Mouse (Mus musculus) lung, postnatal 0 days (tissue): Measurements from ENCODE around the gene Cabcoco1.

Experiments
- CTCF ChIP-seq: IDR thresholded peaks from 2 replicates; pipeline ENCODE4 v1.5.1; 2016; ENCODE audit warnings: antibody characterized with exemption, mild to moderate bottlenecking
- EP300 ChIP-seq: IDR thresholded peaks from 2 replicates; pipeline ENCODE4 v1.6.1; 2016; ENCODE audit warnings: antibody characterized with exemption, mild to moderate bottlenecking, control low read depth

DNA sequence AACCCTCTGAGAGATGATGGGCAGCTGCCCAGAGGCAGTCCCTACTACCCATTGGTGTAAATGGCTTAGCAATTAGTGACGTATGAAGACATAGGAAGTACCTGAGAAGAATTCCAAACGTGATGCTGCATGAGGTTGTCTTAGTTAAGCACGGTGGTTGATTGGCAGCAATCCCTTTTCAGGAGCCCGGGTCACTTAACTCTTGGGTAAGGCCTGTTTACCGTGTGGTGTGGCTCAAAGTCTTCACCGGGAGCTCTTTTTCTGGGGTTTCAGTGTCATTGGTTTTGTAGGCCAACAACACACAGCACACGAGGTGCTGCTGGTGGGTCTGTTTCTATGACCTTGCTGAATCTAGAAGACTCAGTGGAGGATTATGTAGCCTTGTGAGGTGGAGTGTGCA, 105.9 kb downstream of the Cabcoco1 start:
- TF ChIP-seq CTCF, result no peak
- no peak for TF ChIP-seq EP300
